Mouse (Mus musculus) kidney, adult 2 months (tissue): ENCODE measurements at regions not wholly inside any gene's neighbourhood (a gene's known extent, or its start where the extent isn't known, plus 50 kb on each side); places are given as distances from the start of the nearest gene placed in this dataset.

ENCODE experiments used
- CTCF ChIP-seq: fragments of 200-500 bp; conservative IDR thresholded peaks from 2 replicates; pipeline ENCODE4 v1.5.1; 2011; ENCODE audit warnings: low read depth, mild to moderate bottlenecking, control low read depth, low read length, moderate library complexity, mixed read lengths; ENCODE audit not compliant: insufficient read depth, insufficient read length
- POLR2A ChIP-seq: fragments of 200-500 bp; IDR thresholded peaks from one replicate; pipeline ENCODE4 v1.6.1; 2011; ENCODE audit warnings: low read depth, low read length, control low read depth

- no peak for TF ChIP-seq CTCF
- TF ChIP-seq POLR2A, result no peak
These were observed 253.9 kb downstream of the Qdpr start for GRCm38 (mm10) chr5:45196159-45196558.
